Mouse (Mus musculus): Measurements from ENCODE around the gene Utp11. TPM values are rescaled to one million over a fixed set of nuclear protein-coding genes. Genes with fewer than 3 reads are reported as not detected.

The Utp11 gene
- polyA plus RNA-seq, 1 experiment from 2014 or later = 78.6 TPM

DNA sequence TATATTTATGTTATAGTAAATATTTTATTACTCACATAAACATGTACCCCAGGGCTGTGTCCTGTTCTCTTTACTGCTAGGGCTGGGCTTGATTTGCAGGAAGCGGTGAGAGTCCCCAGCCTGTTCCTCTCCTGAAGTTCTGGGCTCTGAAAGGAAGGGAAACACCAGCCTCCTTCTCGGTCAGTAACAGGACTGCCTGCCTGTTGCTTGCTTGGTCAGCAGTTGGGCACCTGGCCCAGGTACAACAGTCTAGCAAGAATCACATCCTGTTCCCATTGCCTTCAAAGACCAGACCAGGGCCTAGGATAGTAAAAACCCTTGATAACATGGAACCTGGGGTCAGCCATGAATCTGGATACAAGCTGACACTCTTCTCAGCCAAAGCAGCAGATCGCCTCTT is 32.8 kb downstream of the Utp11 start:
- WGBS = 43% methylated on average over 3 of the region's 3 CpGs
- peaks cover 100% of the 10 kb centered on the region for H3K27me3 ChIP-seq (replicated peaks; ENCODE audit: low read depth, poor library complexity, severe bottlenecking)
- no peak for DNase-seq (ENCODE audit: low spot score)
- peaks cover 45% of the 10 kb centered on the region for H3K4me1 ChIP-seq
- no peak overlapping the region for H3K27ac ChIP-seq (replicated peaks)
- H3K9me3 ChIP-seq = no peaks in the 10 kb centered on the region
- no peaks in the 10 kb centered on the region for H3K36me3 ChIP-seq (replicated peaks)
- peak overlapping the region; percentile 23; the same call in 1 of the 2 replicates for H3K4me3 ChIP-seq

DNA sequence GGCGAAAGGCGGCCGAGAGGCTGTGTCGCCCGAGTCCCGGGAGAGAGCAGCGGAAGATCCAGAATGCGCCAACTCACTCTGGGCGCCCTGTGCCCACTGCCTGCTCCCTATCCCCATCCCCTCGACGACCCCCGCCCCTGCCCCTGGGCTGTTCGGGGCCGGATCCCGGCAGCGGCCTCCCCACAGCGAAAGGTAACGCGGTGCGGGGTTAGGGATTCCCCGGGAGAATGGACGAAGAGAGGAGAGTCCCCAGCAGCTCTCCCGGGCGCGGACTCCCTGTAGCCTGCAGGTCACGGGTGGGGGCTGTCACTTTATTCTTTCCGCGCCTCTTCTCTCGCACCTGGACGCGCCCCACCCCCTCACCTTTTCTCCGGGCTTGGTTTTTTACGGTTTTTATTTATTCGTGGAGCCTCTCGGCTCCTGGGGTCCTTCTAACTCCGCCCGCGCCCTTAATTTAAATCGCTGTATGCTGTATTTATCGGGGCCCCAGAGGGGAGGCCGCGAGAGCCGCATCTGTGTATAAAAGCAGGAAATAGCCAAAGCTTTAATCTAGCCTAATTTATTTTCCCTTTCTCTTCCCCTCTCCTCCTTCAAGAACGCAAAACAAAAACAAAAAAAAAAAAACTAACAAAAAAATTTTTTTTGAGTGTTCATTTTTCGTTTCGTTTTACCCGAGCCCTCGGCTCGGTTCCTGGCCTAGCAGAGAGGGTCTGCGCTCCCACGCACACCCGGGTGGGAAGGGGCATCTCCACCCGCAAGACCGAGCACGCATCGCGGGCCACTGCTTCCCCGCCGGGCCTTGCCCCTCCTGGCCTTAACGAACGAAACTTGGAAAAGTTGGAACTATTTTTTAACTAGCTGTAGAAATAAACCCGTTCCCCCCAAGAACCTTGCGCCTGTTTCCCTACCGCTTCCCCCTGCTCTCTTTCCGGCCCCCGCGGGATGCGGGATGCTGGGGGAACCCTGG is 33.9 kb downstream of the Utp11 start:
- peak; percentile 68 for DNase-seq (ENCODE audit: low spot score)
- peaks cover 42% of the 10 kb centered on the region for H3K4me1 ChIP-seq
- H3K27me3 ChIP-seq (replicated peaks; ENCODE audit: low read depth, poor library complexity, severe bottlenecking) = peaks cover 100% of the 10 kb centered on the region
- H3K4me3 ChIP-seq = peak overlapping the region; percentile 75
- WGBS = under 1% methylated on average over 68 of the region's 68 CpGs
- no peaks in the 10 kb centered on the region for H3K9me3 ChIP-seq
- no peak overlapping the region for H3K27ac ChIP-seq (replicated peaks)
- no peaks in the 10 kb centered on the region for H3K36me3 ChIP-seq (replicated peaks)

DNA sequence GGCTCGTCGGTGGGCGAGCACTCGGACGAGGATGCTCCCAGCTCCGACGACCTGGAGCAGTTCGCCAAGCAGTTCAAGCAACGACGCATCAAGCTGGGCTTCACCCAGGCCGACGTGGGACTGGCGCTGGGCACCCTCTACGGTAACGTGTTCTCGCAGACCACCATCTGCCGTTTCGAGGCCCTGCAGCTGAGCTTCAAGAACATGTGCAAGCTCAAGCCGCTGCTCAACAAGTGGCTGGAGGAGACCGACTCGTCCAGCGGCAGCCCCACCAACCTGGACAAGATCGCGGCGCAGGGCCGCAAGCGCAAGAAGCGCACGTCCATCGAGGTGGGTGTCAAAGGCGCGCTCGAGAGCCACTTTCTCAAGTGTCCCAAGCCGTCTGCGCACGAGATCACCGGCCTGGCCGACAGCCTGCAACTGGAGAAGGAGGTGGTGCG is 35.0 kb downstream of the Utp11 start:
- DNase-seq (ENCODE audit: low spot score) = peak; percentile 72
- Histone ChIP-seq H3K27ac (replicated peaks) (peak overlapping the region; percentile 69), H3K4me1 (peaks cover 39% of the 10 kb centered on the region)

DNA sequence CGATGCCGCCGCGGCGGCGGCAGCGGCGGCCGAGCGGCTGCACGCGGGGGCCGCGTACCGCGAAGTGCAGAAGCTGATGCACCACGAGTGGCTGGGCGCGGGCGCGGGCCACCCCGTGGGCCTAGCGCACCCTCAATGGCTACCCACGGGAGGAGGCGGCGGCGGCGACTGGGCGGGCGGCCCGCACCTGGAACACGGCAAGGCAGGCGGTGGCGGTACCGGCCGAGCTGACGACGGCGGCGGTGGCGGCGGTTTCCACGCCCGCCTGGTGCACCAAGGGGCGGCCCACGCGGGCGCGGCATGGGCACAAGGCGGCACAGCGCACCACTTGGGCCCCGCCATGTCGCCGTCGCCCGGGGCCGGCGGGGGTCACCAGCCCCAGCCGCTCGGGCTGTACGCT is 35.6 kb downstream of the Utp11 start:
- Histone ChIP-seq H3K4me1 (peaks cover 46% of the 10 kb centered on the region), H3K36me3 (replicated peaks) (no peaks in the 10 kb centered on the region), H3K27ac (replicated peaks) (peak overlapping the region; percentile 69), H3K27me3 (replicated peaks; ENCODE audit: low read depth, poor library complexity, severe bottlenecking) (peaks cover 100% of the 10 kb centered on the region), H3K9me3 (no peaks in the 10 kb centered on the region), H3K4me3 (peak overlapping the region; percentile 75)
- no peak for DNase-seq (ENCODE audit: low spot score)
- under 1% methylated on average over 61 of the region's 61 CpGs for WGBS

More for the DNA sequence above, 35.0 kb downstream of the Utp11 start:
- Histone ChIP-seq H3K27me3 (replicated peaks; ENCODE audit: low read depth, poor library complexity, severe bottlenecking) (peaks cover 100% of the 10 kb centered on the region), H3K36me3 (replicated peaks) (no peaks in the 10 kb centered on the region), H3K9me3 (no peaks in the 10 kb centered on the region), H3K4me3 (peak overlapping the region; percentile 75)
- WGBS = under 1% methylated on average over 39 of the region's 39 CpGs

DNA sequence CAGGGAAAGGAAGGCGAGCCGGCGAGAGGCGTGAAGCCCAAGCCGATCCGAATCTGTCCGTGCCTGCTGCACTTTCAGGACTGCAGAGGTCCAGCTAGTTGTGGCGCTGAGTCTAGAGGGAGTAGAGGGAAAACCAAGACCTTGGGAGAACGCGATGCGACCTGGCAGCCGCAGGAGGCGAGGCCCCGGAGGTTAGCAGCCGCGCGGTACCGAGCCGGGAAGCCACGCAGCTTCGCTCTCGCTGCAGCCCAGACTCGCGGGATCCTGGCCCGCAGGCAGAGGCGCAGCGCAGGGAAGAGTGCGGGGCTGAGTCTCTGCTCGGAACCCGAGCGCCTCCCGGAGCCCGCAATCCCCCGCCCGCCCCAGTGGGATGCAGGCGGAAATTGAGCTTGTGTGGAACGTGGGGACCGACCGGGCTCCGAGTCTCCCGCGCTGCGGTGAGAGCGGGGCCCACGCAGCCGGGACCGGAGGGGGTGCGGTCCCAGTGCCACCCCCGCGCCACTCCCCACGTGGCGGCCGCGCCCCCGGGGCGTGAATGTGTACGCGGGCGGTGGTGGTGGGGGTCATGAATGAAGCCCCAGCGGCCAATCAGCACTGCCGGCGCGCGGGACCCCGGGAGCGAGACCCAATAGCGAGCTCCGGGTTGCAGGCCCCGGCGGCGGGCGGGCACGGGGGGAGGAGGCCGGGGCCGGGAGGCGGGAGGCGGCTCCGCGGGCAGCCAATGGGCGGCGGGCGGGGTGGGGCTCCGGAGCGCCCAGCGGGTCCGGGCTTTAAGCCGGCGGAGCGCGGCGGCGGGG is 36.3 kb downstream of the Utp11 start:
- Histone ChIP-seq H3K27me3 (replicated peaks; ENCODE audit: low read depth, poor library complexity, severe bottlenecking) (peaks cover 100% of the 10 kb centered on the region), H3K4me1 (peaks cover 53% of the 10 kb centered on the region), H3K27ac (replicated peaks) (peak overlapping the region; percentile 69), H3K4me3 (peak overlapping the region; percentile 75), H3K36me3 (replicated peaks) (no peaks in the 10 kb centered on the region), H3K9me3 (no peaks in the 10 kb centered on the region)
- WGBS = 1% methylated on average over 92 of the region's 92 CpGs
- DNase-seq (ENCODE audit: low spot score) = peak; percentile 95

DNA sequence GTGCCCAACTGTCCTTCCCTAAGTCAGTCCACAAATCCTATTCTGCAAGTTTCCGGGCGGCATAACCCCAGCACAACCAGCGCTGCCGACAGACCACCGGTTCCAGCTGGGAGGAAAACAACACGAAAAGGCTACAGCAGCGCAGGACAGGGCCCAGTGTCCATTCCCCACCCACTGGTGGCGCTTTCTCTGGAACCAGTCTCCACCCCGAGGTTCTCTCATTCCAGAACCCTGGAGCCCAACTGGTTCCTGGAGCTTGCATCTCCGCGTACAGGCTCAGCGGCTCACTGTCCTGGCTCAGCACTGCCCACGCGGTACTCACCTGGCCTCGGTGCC is 36.9 kb downstream of the Utp11 start, which contains the start of gene Pou3f1:
TSS of gene Pou3f1 (plus strand) at position 290 of the 336 bp plus-strand sequence.
- peak within 1 kb of the TSS; percentile 69 for H3K27ac ChIP-seq (replicated peaks)

DNA sequence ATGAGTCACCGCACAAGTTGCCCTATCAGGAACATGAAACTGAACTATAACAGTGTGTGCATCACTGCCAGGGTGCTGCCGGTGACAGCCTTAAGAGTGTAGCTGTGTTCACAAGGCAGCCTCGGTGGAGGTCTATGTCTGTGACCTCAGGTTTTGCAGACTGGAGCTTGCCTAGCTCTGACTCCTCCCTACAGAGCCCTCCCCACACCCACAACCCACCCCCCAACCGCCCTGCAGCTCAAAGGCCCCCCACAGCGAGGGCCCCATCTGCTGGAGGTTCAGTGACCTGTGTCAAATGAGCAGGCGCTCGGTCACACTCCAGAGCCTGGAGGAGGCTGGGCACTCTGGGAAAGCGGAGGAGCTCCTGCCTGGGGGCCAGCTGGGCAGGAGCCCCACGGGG is 40.5 kb downstream of the Utp11 start:
- WGBS = 3% methylated on average over 9 of the region's 9 CpGs
- H3K9me3 ChIP-seq = no peaks in the 10 kb centered on the region
- peak overlapping the region; percentile 34 for H3K4me3 ChIP-seq
- peak overlapping the region; percentile 27; the same call in 1 of the 2 replicates for H3K27ac ChIP-seq (replicated peaks)
- peaks cover 47% of the 10 kb centered on the region for H3K4me1 ChIP-seq
- DNase-seq (ENCODE audit: low spot score) = peak; percentile 77
- no peaks in the 10 kb centered on the region for H3K36me3 ChIP-seq (replicated peaks)
- peaks cover 100% of the 10 kb centered on the region for H3K27me3 ChIP-seq (replicated peaks; ENCODE audit: low read depth, poor library complexity, severe bottlenecking)

More for the DNA sequence above, 36.9 kb downstream of the Utp11 start, which contains the start of gene Pou3f1:
- under 1% methylated on average over 15 of the region's 15 CpGs for WGBS
- no peaks in the 10 kb centered on the region for H3K9me3 ChIP-seq
- H3K4me1 ChIP-seq = peaks cover 59% of the 10 kb centered on the region
- H3K27me3 ChIP-seq (replicated peaks; ENCODE audit: low read depth, poor library complexity, severe bottlenecking) = peaks cover 100% of the 10 kb centered on the region
- peak within 1 kb of the TSS; percentile 75 for H3K4me3 ChIP-seq
- H3K36me3 ChIP-seq (replicated peaks) = no peaks in the 10 kb centered on the region
- no peak for DNase-seq (ENCODE audit: low spot score)

DNA sequence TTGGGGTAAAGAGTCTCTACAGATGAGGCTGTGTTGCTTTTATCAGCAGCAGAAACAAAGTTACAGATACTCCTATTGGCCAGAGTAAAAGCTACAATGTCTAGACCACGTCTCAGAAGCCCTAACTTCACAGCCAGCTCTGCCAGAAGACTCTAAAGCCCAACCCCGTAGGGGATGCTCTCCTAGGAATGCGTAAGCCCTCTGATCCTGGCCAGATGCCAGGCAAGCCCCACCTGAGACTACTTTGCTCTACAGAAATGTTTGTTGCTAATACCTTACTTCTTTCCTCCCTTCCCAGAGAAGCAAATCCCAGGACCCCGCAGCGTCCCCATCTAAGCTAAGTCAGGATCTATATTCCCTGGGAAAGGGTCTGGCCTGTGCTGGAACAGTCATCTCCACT is 45.5 kb downstream of the Utp11 start:
- H3K4me3 ChIP-seq = no peak overlapping the region
- peaks cover 79% of the 10 kb centered on the region for H3K27me3 ChIP-seq (replicated peaks; ENCODE audit: low read depth, poor library complexity, severe bottlenecking)
- H3K27ac ChIP-seq (replicated peaks) = 0 out of 2 replicates have a peak overlapping the region, but pooled peaks have one; percentile 10
- DNase-seq (ENCODE audit: low spot score) = no peak
- 53% methylated on average over 5 of the region's 5 CpGs for WGBS
- H3K4me1 ChIP-seq = peaks cover 42% of the 10 kb centered on the region
- H3K36me3 ChIP-seq (replicated peaks) = no peaks in the 10 kb centered on the region
- H3K9me3 ChIP-seq = no peaks in the 10 kb centered on the region

GRCm38 (mm10) chr4:124646591-124646990 is 46.8 kb downstream of the Utp11 start:
- Histone ChIP-seq H3K4me1 (peaks cover 29% of the 10 kb centered on the region), H3K9me3 (no peaks in the 10 kb centered on the region), H3K4me3 (peak overlapping the region; percentile 9; the same call in 1 of the 2 replicates), H3K27me3 (replicated peaks; ENCODE audit: low read depth, poor library complexity, severe bottlenecking) (peaks cover 70% of the 10 kb centered on the region), H3K36me3 (replicated peaks) (no peaks in the 10 kb centered on the region), H3K27ac (replicated peaks) (peak overlapping the region; percentile 48)
- peak; percentile 46 for DNase-seq (ENCODE audit: low spot score)
- 12% methylated on average over 8 of the region's 8 CpGs for WGBS

DNA sequence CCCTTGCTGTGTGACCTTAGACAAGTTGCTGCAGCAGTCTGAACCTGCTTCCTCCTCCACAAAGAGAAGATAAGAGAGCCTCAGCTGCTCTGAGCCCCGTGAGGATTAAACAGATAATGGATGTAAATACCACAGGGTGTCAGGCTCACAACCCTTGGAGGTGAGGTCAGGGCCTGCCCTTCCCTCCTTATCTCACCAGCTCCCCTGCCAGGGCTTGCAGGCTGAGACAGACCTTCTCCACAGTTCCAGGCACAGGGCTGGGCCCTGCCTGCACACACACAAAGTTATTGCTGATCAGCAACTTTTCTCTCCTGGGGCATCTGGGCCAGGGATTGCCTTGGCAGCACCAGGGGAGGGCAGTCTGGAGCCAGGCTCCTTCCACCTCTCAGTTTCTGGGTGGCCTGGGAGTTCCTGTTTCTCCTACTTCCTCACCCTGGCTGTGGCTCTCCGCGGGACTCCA is 48.4 kb downstream of the Utp11 start:
- no peak for DNase-seq (ENCODE audit: low spot score)
- Histone ChIP-seq H3K27ac (replicated peaks) (no peak overlapping the region), H3K36me3 (replicated peaks) (no peaks in the 10 kb centered on the region), H3K4me3 (no peak overlapping the region), H3K4me1 (peaks cover 23% of the 10 kb centered on the region), H3K27me3 (replicated peaks; ENCODE audit: low read depth, poor library complexity, severe bottlenecking) (peaks cover 69% of the 10 kb centered on the region), H3K9me3 (no peaks in the 10 kb centered on the region)
- WGBS = 20% methylated on average over 3 of the region's 3 CpGs

DNA sequence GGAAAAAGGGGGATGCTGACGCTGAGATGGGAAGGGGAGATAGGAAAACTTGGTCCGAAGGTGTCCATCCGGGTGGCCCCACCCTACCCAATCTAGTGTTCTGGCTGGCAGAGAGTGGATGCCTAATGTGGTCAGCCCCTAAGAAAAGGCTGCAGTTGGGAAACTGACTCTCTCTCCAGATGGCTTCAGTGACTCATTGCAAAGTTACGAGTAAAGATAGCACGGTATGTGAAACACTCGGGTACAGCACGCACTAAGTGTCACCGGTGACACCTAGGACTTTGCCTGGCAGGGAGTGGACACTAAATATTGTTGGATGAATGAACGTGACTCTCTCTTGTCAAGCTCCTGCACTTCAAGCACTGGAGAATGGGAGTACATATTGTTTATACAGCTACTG is 49.5 kb downstream of the Utp11 start:
- 93% methylated on average over 9 of the region's 9 CpGs for WGBS
- no peak for DNase-seq (ENCODE audit: low spot score)

DNA sequence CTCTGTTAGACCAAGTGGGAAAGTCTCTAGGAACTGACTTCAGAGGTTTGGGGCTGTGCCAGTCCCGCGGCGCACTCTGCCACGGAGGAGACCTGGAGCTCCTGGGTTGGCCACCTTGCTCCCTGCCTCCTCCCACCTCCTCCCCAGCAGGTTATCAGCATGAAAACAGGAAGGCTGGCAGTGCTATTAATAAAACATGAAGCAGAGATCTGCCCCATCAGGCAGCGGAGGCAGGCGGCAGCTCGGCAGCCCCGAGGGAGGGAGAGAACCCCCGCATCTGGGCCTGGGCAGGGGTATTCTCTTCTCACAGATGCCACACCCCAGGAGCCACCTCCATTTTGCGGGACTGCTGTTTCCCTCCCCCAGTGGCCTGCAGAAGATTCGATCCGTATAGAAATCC is 53.7 kb downstream of the Utp11 start:
- H3K4me1 ChIP-seq = peaks cover 5% of the 10 kb centered on the region
- H3K27me3 ChIP-seq (replicated peaks; ENCODE audit: low read depth, poor library complexity, severe bottlenecking) = peaks cover 50% of the 10 kb centered on the region
- H3K36me3 ChIP-seq (replicated peaks) = no peaks in the 10 kb centered on the region
- no peak for DNase-seq (ENCODE audit: low spot score)
- H3K27ac ChIP-seq (replicated peaks) = no peak overlapping the region
- H3K4me3 ChIP-seq = no peak overlapping the region
- H3K9me3 ChIP-seq = no peaks in the 10 kb centered on the region
- 34% methylated on average over 12 of the region's 12 CpGs for WGBS

More for the DNA sequence above, 49.5 kb downstream of the Utp11 start:
- H3K4me3 ChIP-seq = no peak overlapping the region
- H3K27ac ChIP-seq (replicated peaks) = no peak overlapping the region
- H3K9me3 ChIP-seq = no peaks in the 10 kb centered on the region
- peaks cover 28% of the 10 kb centered on the region for H3K4me1 ChIP-seq
- no peaks in the 10 kb centered on the region for H3K36me3 ChIP-seq (replicated peaks)
- peaks cover 69% of the 10 kb centered on the region for H3K27me3 ChIP-seq (replicated peaks; ENCODE audit: low read depth, poor library complexity, severe bottlenecking)

Data from embryonic facial prominence, embryonic 10.5 days (tissue).